Mouse (Mus musculus): ENCODE data around the gene Scfd2. TPM values are rescaled to one million over a fixed set of nuclear protein-coding genes. Genes with fewer than 3 reads are reported as not detected.

Gene Scfd2
- polyA plus RNA-seq, 1 experiment from 2014 or later, result 21.6 TPM

- H3K9ac ChIP-seq, result no peak overlapping the region
- no peaks in the 10 kb centered on the region for H3K9me3 ChIP-seq
- no peak overlapping the region for H3K4me3 ChIP-seq
- peaks cover 14% of the 10 kb centered on the region for H3K4me1 ChIP-seq
- no peak for ATAC-seq (ENCODE audit: low FRiP score, low read depth)
- H3K36me3 ChIP-seq, result no peaks in the 10 kb centered on the region
- 61% methylated on average over 4 of the region's 4 CpGs for WGBS
- H3K4me2 ChIP-seq (replicated peaks), result no peak overlapping the region
- H3K27ac ChIP-seq, result no peak overlapping the region
- no peaks in the 10 kb centered on the region for H3K27me3 ChIP-seq (replicated peaks)
Measured at GRCm38 (mm10) chr5:74218524-74218923, 313.0 kb downstream of the Scfd2 start.

- no peaks in the 10 kb centered on the region for H3K36me3 ChIP-seq
- peak; percentile 55 for ATAC-seq (ENCODE audit: low FRiP score, low read depth)
- peak overlapping the region; percentile 35 for H3K4me2 ChIP-seq (replicated peaks)
- no peaks in the 10 kb centered on the region for H3K27me3 ChIP-seq (replicated peaks)
- H3K4me1 ChIP-seq, result peaks cover 14% of the 10 kb centered on the region
- H3K4me3 ChIP-seq, result no peak overlapping the region
- 20% methylated on average over 4 of the region's 4 CpGs for WGBS
- no peaks in the 10 kb centered on the region for H3K9me3 ChIP-seq
- no peak overlapping the region for H3K27ac ChIP-seq
- 0 out of 2 replicates have a peak overlapping the region, but pooled peaks have one; percentile 17 for H3K9ac ChIP-seq
Measured at GRCm38 (mm10) chr5:74215125-74215524, 316.4 kb downstream of the Scfd2 start.

- Histone ChIP-seq H3K27me3 (replicated peaks) (no peaks in the 10 kb centered on the region), H3K4me2 (replicated peaks) (peak overlapping the region; percentile 35), H3K9ac (0 out of 2 replicates have a peak overlapping the region, but pooled peaks have one; percentile 2), H3K4me1 (peaks cover 14% of the 10 kb centered on the region), H3K9me3 (no peaks in the 10 kb centered on the region), H3K36me3 (no peaks in the 10 kb centered on the region), H3K27ac (no peak overlapping the region), H3K4me3 (no peak overlapping the region)
- ATAC-seq (ENCODE audit: low FRiP score, low read depth), result peak; percentile 55
- WGBS, result 3% methylated on average over 7 of the region's 7 CpGs
Measured at GRCm38 (mm10) chr5:74214501-74215110, 317.0 kb downstream of the Scfd2 start.

- no peaks in the 10 kb centered on the region for H3K36me3 ChIP-seq
- no peak overlapping the region for H3K4me3 ChIP-seq
- no peak for ATAC-seq (ENCODE audit: low FRiP score, low read depth)
- no peaks in the 10 kb centered on the region for H3K9me3 ChIP-seq
- WGBS, result 73% methylated on average over 11 of the region's 11 CpGs
- H3K27ac ChIP-seq, result no peak overlapping the region
- no peaks in the 10 kb centered on the region for H3K27me3 ChIP-seq (replicated peaks)
- H3K4me1 ChIP-seq, result peaks cover 14% of the 10 kb centered on the region
- no peak overlapping the region for H3K4me2 ChIP-seq (replicated peaks)
- H3K9ac ChIP-seq, result no peak overlapping the region
Measured at GRCm38 (mm10) chr5:74211346-74211745, 320.2 kb downstream of the Scfd2 start.

- Histone ChIP-seq H3K4me3 (no peak overlapping the region), H3K27me3 (replicated peaks) (no peaks in the 10 kb centered on the region), H3K4me1 (peaks cover 14% of the 10 kb centered on the region), H3K36me3 (no peaks in the 10 kb centered on the region), H3K9ac (no peak overlapping the region), H3K9me3 (no peaks in the 10 kb centered on the region), H3K4me2 (replicated peaks) (no peak overlapping the region), H3K27ac (no peak overlapping the region)
- no peak for ATAC-seq (ENCODE audit: low FRiP score, low read depth)
- WGBS, result 86% methylated on average over 4 of the region's 4 CpGs
Measured at GRCm38 (mm10) chr5:74209640-74210039, 321.9 kb downstream of the Scfd2 start.

GRCm38 (mm10) chr5:74208438-74208837 is 323.1 kb downstream of the Scfd2 start:
- Histone ChIP-seq H3K4me3 (no peak overlapping the region), H3K9me3 (no peaks in the 10 kb centered on the region), H3K4me2 (replicated peaks) (no peak overlapping the region), H3K4me1 (peaks cover 9% of the 10 kb centered on the region), H3K36me3 (0 out of 2 replicates have a peak, but pooled peaks cover under 1% of the 10 kb centered on the region), H3K27me3 (replicated peaks) (no peaks in the 10 kb centered on the region), H3K9ac (no peak overlapping the region), H3K27ac (no peak overlapping the region)
- WGBS, result 64% methylated on average over 7 of the region's 7 CpGs
- ATAC-seq (ENCODE audit: low FRiP score, low read depth), result no peak

- Histone ChIP-seq H3K36me3 (peaks cover 3% of the 10 kb centered on the region; the same call in 1 of the 2 replicates), H3K9me3 (no peaks in the 10 kb centered on the region), H3K27ac (no peak overlapping the region), H3K4me2 (replicated peaks) (no peak overlapping the region), H3K4me3 (no peak overlapping the region), H3K4me1 (peaks cover 9% of the 10 kb centered on the region), H3K9ac (no peak overlapping the region), H3K27me3 (replicated peaks) (no peaks in the 10 kb centered on the region)
- 86% methylated on average over 3 of the region's 3 CpGs for WGBS
- no peak for ATAC-seq (ENCODE audit: low FRiP score, low read depth)
Measured at GRCm38 (mm10) chr5:74207209-74207608, 324.4 kb downstream of the Scfd2 start.

GRCm38 (mm10) chr5:74206649-74207048 is 324.9 kb downstream of the Scfd2 start:
- Histone ChIP-seq H3K27ac (no peak overlapping the region), H3K4me2 (replicated peaks) (no peak overlapping the region), H3K4me1 (peaks cover 9% of the 10 kb centered on the region), H3K9ac (no peak overlapping the region), H3K36me3 (peaks cover 3% of the 10 kb centered on the region; the same call in 1 of the 2 replicates), H3K4me3 (no peak overlapping the region), H3K27me3 (replicated peaks) (no peaks in the 10 kb centered on the region), H3K9me3 (no peaks in the 10 kb centered on the region)
- 90% methylated on average over 7 of the region's 7 CpGs for WGBS
- no peak for ATAC-seq (ENCODE audit: low FRiP score, low read depth)

GRCm38 (mm10) chr5:74206038-74206437 is 325.5 kb downstream of the Scfd2 start:
- 83% methylated on average over 7 of the region's 7 CpGs for WGBS
- Histone ChIP-seq H3K4me2 (replicated peaks) (no peak overlapping the region), H3K9ac (no peak overlapping the region), H3K36me3 (peaks cover 3% of the 10 kb centered on the region; the same call in 1 of the 2 replicates), H3K4me3 (no peak overlapping the region), H3K4me1 (peaks cover 13% of the 10 kb centered on the region), H3K27ac (no peak overlapping the region), H3K9me3 (no peaks in the 10 kb centered on the region), H3K27me3 (replicated peaks) (no peaks in the 10 kb centered on the region)
- no peak for ATAC-seq (ENCODE audit: low FRiP score, low read depth)

- 15% methylated on average over 8 of the region's 8 CpGs for WGBS
- H3K4me3 ChIP-seq, result no peak overlapping the region
- H3K9me3 ChIP-seq, result no peaks in the 10 kb centered on the region
- 0 out of 2 replicates have a peak overlapping the region, but pooled peaks have one; percentile 9 for H3K4me2 ChIP-seq (replicated peaks)
- ATAC-seq (ENCODE audit: low FRiP score, low read depth), result peak; percentile 76
- no peak overlapping the region for H3K9ac ChIP-seq
- no peak overlapping the region for H3K27ac ChIP-seq
- H3K4me1 ChIP-seq, result peaks cover 13% of the 10 kb centered on the region
- no peaks in the 10 kb centered on the region for H3K27me3 ChIP-seq (replicated peaks)
- peaks cover 3% of the 10 kb centered on the region; the same call in 1 of the 2 replicates for H3K36me3 ChIP-seq
Measured at GRCm38 (mm10) chr5:74205509-74205908, 326.1 kb downstream of the Scfd2 start.

- H3K36me3 ChIP-seq, result peaks cover 3% of the 10 kb centered on the region
- no peak overlapping the region for H3K9ac ChIP-seq
- peaks cover 16% of the 10 kb centered on the region for H3K4me1 ChIP-seq
- no peak for ATAC-seq (ENCODE audit: low FRiP score, low read depth)
- no peaks in the 10 kb centered on the region for H3K9me3 ChIP-seq
- H3K27ac ChIP-seq, result no peak overlapping the region
- H3K4me3 ChIP-seq, result no peak overlapping the region
- 64% methylated on average over 5 of the region's 5 CpGs for WGBS
- H3K4me2 ChIP-seq (replicated peaks), result no peak overlapping the region
- no peaks in the 10 kb centered on the region for H3K27me3 ChIP-seq (replicated peaks)
Measured at GRCm38 (mm10) chr5:74204465-74204864, 327.1 kb downstream of the Scfd2 start.

- Histone ChIP-seq H3K36me3 (peaks cover 11% of the 10 kb centered on the region), H3K4me2 (replicated peaks) (no peak overlapping the region), H3K9me3 (no peaks in the 10 kb centered on the region), H3K27me3 (replicated peaks) (no peaks in the 10 kb centered on the region), H3K27ac (no peak overlapping the region), H3K4me3 (no peak overlapping the region), H3K9ac (no peak overlapping the region), H3K4me1 (peaks cover 30% of the 10 kb centered on the region)
- 86% methylated on average over 4 of the region's 4 CpGs for WGBS
- ATAC-seq (ENCODE audit: low FRiP score, low read depth), result no peak
Measured at GRCm38 (mm10) chr5:74202515-74202914, 329.0 kb downstream of the Scfd2 start.

Measured in neural tube, embryonic 12.5 days (tissue).